Mouse (Mus musculus): ENCODE data around the gene Gng4.

GRCm38 (mm10) chr13:13830469-13831074, 46.7 kb downstream of the Gng4 start:
- TF ChIP-seq CTCF (IDR thresholded peaks at IDR 0.05; ENCODE audit: low read depth), result no peak
- no peak for TF ChIP-seq EP300 (IDR thresholded peaks at IDR 0.05; ENCODE audit: low read depth)
